Mouse (Mus musculus) retina, embryonic 14.5 days (tissue): ENCODE measurements around the gene Ddx18.

ENCODE experiments used
- DNase-seq: peaks from one replicate; pipeline ENCODE4 v3.0.0-alpha.2; 2015; ENCODE audit warnings: low spot score

Gene Ddx18

GRCm38 (mm10) chr1:121567521-121568489 lies at the start of gene Ddx18:
TSS of gene Ddx18 (minus strand) at chr1:121567989.
- DNase-seq = peak; percentile 97

- DNase-seq = peak; percentile 5
These were observed 40.2 kb upstream of the Ddx18 start for GRCm38 (mm10) chr1:121608000-121608399.

GRCm38 (mm10) chr1:121605118-121605517 lies 37.3 kb upstream of the Ddx18 start:
- peak; percentile 26 for DNase-seq

GRCm38 (mm10) chr1:121601893-121602292 lies 34.1 kb upstream of the Ddx18 start:
- no peak for DNase-seq

- peak; percentile 59 for DNase-seq
These were observed 33.3 kb upstream of the Ddx18 start for GRCm38 (mm10) chr1:121601084-121601483.

GRCm38 (mm10) chr1:121598421-121598820 lies 30.6 kb upstream of the Ddx18 start:
- no peak for DNase-seq

GRCm38 (mm10) chr1:121596951-121597625 lies 29.3 kb upstream of the Ddx18 start:
- peak; percentile 67 for DNase-seq

- no peak for DNase-seq
These were observed 17.0 kb upstream of the Ddx18 start for GRCm38 (mm10) chr1:121584838-121585237.

- no peak for DNase-seq
These were observed 13.5 kb upstream of the Ddx18 start for GRCm38 (mm10) chr1:121581133-121581855.

GRCm38 (mm10) chr1:121577491-121577890 lies 9.7 kb upstream of the Ddx18 start:
- DNase-seq = no peak

- no peak for DNase-seq
These were observed 2.7 kb upstream of the Ddx18 start for GRCm38 (mm10) chr1:121570522-121570921.

GRCm38 (mm10) chr1:121557861-121558260 lies 9.9 kb downstream of the Ddx18 start:
- no peak for DNase-seq

- peak; percentile 25 for DNase-seq
These were observed 16.3 kb downstream of the Ddx18 start for GRCm38 (mm10) chr1:121551457-121551835.

GRCm38 (mm10) chr1:121550801-121551456 lies 16.9 kb downstream of the Ddx18 start:
- DNase-seq = no peak

GRCm38 (mm10) chr1:121549456-121549855 lies 18.3 kb downstream of the Ddx18 start:
- DNase-seq = no peak

- no peak for DNase-seq
These were observed 19.1 kb downstream of the Ddx18 start for GRCm38 (mm10) chr1:121548667-121549066.

GRCm38 (mm10) chr1:121546844-121547243 lies 20.9 kb downstream of the Ddx18 start:
- no peak for DNase-seq

GRCm38 (mm10) chr1:121540361-121540760 lies 27.4 kb downstream of the Ddx18 start:
- DNase-seq = no peak

GRCm38 (mm10) chr1:121531439-121531838 lies 36.4 kb downstream of the Ddx18 start:
- DNase-seq = no peak

- DNase-seq = no peak
These were observed 38.5 kb downstream of the Ddx18 start for GRCm38 (mm10) chr1:121529286-121529685.

GRCm38 (mm10) chr1:121528399-121528720 lies 39.4 kb downstream of the Ddx18 start, which contains the start of gene Htr5b:
TSS of gene Htr5b (minus strand) at chr1:121528465.
- peak; percentile 60 for DNase-seq
